8 mouse cellular contexts compared by ENCODE assay signal in the genomic region with DNA sequence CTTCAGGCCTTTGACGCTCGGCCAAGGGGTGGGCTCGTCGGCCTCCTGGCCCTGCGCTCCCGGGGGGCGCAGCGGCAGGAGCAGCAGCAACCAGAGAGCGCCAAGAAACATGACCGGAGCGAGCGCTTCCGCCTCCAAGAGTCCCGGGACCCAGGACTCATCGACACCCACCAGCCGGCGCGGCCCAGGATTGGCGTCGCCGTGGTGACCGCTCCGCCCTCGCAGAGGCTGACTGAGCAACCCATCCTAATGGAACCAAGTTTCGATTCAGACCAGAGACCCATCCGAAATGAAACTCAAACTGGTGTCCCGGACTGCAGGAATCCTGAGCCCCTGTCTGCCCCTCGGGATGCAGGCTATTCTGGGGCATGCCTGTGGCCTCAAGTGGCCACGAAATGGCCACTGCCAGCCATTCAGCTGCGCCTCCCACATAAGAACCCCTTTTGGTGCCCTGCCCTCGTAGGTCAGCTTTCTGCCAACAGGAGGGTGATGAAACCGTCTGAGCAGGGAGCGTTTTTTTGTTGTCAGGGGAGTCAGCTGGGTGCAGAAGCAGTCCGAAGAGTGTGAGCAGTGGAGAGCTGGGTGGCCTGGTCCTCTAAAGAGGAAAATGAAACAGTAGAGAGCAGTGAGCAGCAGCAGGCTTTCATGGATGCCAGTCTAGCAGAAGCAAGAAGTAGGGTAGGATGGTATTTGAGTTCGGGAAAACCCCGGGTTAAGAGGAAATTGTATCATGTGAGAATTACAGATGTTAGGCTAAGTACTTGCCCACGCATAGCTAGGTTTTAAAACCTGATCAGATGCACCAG. TPM values are rescaled to one million over a fixed set of nuclear protein-coding genes. Genes with fewer than 3 reads are reported as not detected.
DNase-seq lines count a peak whose midpoint lies in the region; ATAC-seq and TF ChIP-seq lines count a peak whose summit lies in the region.

Gene Tor3a (minus strand): TSS at position 162 of the 806 bp plus-strand sequence.

- peak; percentile 88 for DNase-seq in MEL (ENCODE audit: low read depth, low spot score)
- DNase-seq in cerebellum, adult 11 months = peak; percentile 52
- peak; percentile 67 for DNase-seq in forebrain, embryonic 14.5 days (ENCODE audit: low spot score)
- DNase-seq in heart, postnatal 36 days = peak; percentile 81 to 85
- peak; percentile 52 to 69 for DNase-seq in layer of hippocampus, adult 18-20 months (ENCODE audit: low spot score in 2 of 2)
- DNase-seq in thymus, postnatal 0 days (ENCODE audit: low spot score) = peak; percentile 59

- no peaks in the 10 kb centered on the region for H3K27me3 ChIP-seq in MEL (ENCODE audit: control insufficient read depth in 1 of 2, insufficient read depth in 2 of 2, low read length in 2 of 2)
- no peaks in the 10 kb centered on the region for H3K27me3 ChIP-seq in forebrain, embryonic 14.5 days (replicated peaks; ENCODE audit: control insufficient read depth, insufficient read depth, low read length)
- no peaks in the 10 kb centered on the region for H3K27me3 ChIP-seq in lung, embryonic 16.5 days (ENCODE audit: control insufficient read depth, insufficient read depth, low read depth, low read length)

- H3K9me3 ChIP-seq in MEL (replicated peaks; ENCODE audit: insufficient read depth, low read length) = no peaks in the 10 kb centered on the region
- no peaks in the 10 kb centered on the region for H3K9me3 ChIP-seq in forebrain, embryonic 14.5 days (replicated peaks; ENCODE audit: control insufficient read depth, low read length)
- no peaks in the 10 kb centered on the region for H3K9me3 ChIP-seq in lung, embryonic 16.5 days (ENCODE audit: control insufficient read depth, low read length)

- intact Hi-C loops in heart, postnatal 36 days (cut with DNase I) = no loop called here

- no peaks in the 10 kb centered on the region for H3K4me1 ChIP-seq in MEL (ENCODE audit: control insufficient read depth in 1 of 2, insufficient read depth in 2 of 2, low read length in 2 of 2)
- peaks cover 5% of the 10 kb centered on the region; the same call in 1 of the 2 replicates for H3K4me1 ChIP-seq in forebrain, embryonic 14.5 days (ENCODE audit: control insufficient read depth, insufficient read depth, low read length)
- H3K4me1 ChIP-seq in lung, embryonic 16.5 days (replicated peaks; ENCODE audit: control insufficient read depth, insufficient read depth, low read length) = peaks cover 8% of the 10 kb centered on the region
- peaks cover 17% of the 10 kb centered on the region for H3K4me1 ChIP-seq in olfactory bulb, adult 2 months (ENCODE audit: control insufficient read depth, insufficient read depth, low read length)

- H3K4me3 ChIP-seq in MEL (ENCODE audit: control insufficient read depth in 1 of 2, insufficient read depth in 1 of 2, low read depth in 2 of 2, low read length in 2 of 2) = peak within 1 kb of the TSS; percentile 83 to 97
- peak within 1 kb of the TSS; percentile 49 for H3K4me3 ChIP-seq in forebrain, embryonic 14.5 days (ENCODE audit: low read depth, low read length)
- H3K4me3 ChIP-seq in lung, embryonic 16.5 days (ENCODE audit: low read length) = peak within 1 kb of the TSS; percentile 69
- peak within 1 kb of the TSS; percentile 58 for H3K4me3 ChIP-seq in olfactory bulb, adult 2 months (ENCODE audit: insufficient read depth, low read depth, low read length)

- no peak for TF ChIP-seq RAD21 in MEL (IDR thresholded peaks at IDR 0.05; ENCODE audit: low read depth, low read length)

- 9% methylated on average over 37 of the region's 37 CpGs for WGBS in forebrain, embryonic 14.5 days
- 7% methylated on average over 37 of the region's 37 CpGs for WGBS in lung, embryonic 16.5 days
- 7% methylated on average over 37 of the region's 37 CpGs for WGBS in olfactory bulb, adult 2 months

- TF ChIP-seq POLR2A in MEL (IDR thresholded peaks at IDR 0.05; ENCODE audit: control insufficient read depth in 1 of 2, insufficient read depth in 1 of 2, low read depth in 1 of 2, low read length in 2 of 2, poor library complexity in 1 of 2) = peak; percentile 9 to 46; a peak in 2 of 4 replicates
- TF ChIP-seq POLR2A in olfactory bulb, adult 2 months (IDR thresholded peaks at IDR 0.05; ENCODE audit: insufficient read depth, low read depth, low read length) = no peak

- peak within 1 kb of the TSS; percentile 82 for H3K9ac ChIP-seq in MEL (ENCODE audit: control insufficient read depth, low read depth, low read length, poor library complexity, severe bottlenecking)
- peak within 1 kb of the TSS; percentile 64 for H3K9ac ChIP-seq in forebrain, embryonic 14.5 days (ENCODE audit: low read length)
- H3K9ac ChIP-seq in lung, embryonic 16.5 days (ENCODE audit: low read length) = peak within 1 kb of the TSS; percentile 70

- no peak for TF ChIP-seq EP300 in MEL (IDR thresholded peaks at IDR 0.05; ENCODE audit: low read depth in 1 of 2, low read length in 2 of 2)

- peak within 1 kb of the TSS; percentile 98 for H3K4me2 ChIP-seq in forebrain, embryonic 14.5 days (ENCODE audit: low read length)
- peak within 1 kb of the TSS; percentile 95 for H3K4me2 ChIP-seq in lung, embryonic 16.5 days (ENCODE audit: low read depth, low read length)

- no peaks in the 10 kb centered on the region; the same call in 1 of the 2 replicates for H3K79me2 ChIP-seq in MEL (ENCODE audit: control insufficient read depth, insufficient read depth, low read length, poor library complexity)

- ATAC-seq in forebrain, embryonic 14.5 days = peak; percentile 76
- ATAC-seq in lung, embryonic 16.5 days (ENCODE audit: low read depth) = peak; percentile 85

- peaks cover 0 to 3% of the 10 kb centered on the region in 2 experiments; a peak in 2 of 4 replicates for H3K36me3 ChIP-seq in MEL (ENCODE audit: control insufficient read depth in 1 of 2, insufficient read depth in 2 of 2, low read length in 2 of 2)
- peaks cover 5% of the 10 kb centered on the region; the same call in 1 of the 2 replicates for H3K36me3 ChIP-seq in forebrain, embryonic 14.5 days (ENCODE audit: control insufficient read depth, insufficient read depth, low read length)
- no peaks in the 10 kb centered on the region; the same call in none of the 2 replicates for H3K36me3 ChIP-seq in lung, embryonic 16.5 days (ENCODE audit: control insufficient read depth, insufficient read depth, low read length)

- H3K27ac ChIP-seq in MEL (ENCODE audit: control insufficient read depth, low read depth, low read length) = peak within 1 kb of the TSS; percentile 74
- no peak within 1 kb of the TSS for H3K27ac ChIP-seq in forebrain, embryonic 14.5 days (ENCODE audit: low read depth, low read length)
- H3K27ac ChIP-seq in lung, embryonic 16.5 days (ENCODE audit: low read length) = peak within 1 kb of the TSS; percentile 57
- H3K27ac ChIP-seq in olfactory bulb, adult 2 months (ENCODE audit: insufficient read depth, low read depth, low read length) = no peak within 1 kb of the TSS

- TF ChIP-seq CTCF in MEL (IDR thresholded peaks at IDR 0.05 in 2 of 3, conservative IDR thresholded peaks at IDR 0.05 in 1 of 3; ENCODE audit: control insufficient read depth in 1 of 3, insufficient read depth in 1 of 3, low read depth in 2 of 3, low read length in 3 of 3, poor library complexity in 1 of 3, severe bottlenecking in 1 of 3) = no peak
- TF ChIP-seq CTCF in olfactory bulb, adult 2 months (IDR thresholded peaks at IDR 0.05; ENCODE audit: insufficient read depth, low read depth, low read length) = no peak

TF ChIP-seq in MEL, 35 proteins besides CTCF, POLR2A, EP300 and RAD21 (continues in another document):
- TF ChIP-seq POLR2AphosphoS2 (IDR thresholded peaks at IDR 0.05; ENCODE audit: low read length) (no peak), ETS1 (IDR thresholded peaks at IDR 0.05; ENCODE audit: low read depth, low read length) (peak; percentile 36; the same call in 1 of the 2 replicates), NELFE (IDR thresholded peaks at IDR 0.05; ENCODE audit: low read depth, low read length) (peak; percentile 51; the same call in 1 of the 2 replicates), SIN3A (IDR thresholded peaks at IDR 0.05; ENCODE audit: low read length) (peak; percentile 54), BHLHE40 (IDR thresholded peaks at IDR 0.05; ENCODE audit: borderline replicate concordance, low read depth, low read length) (no peak), KAT2A (conservative IDR thresholded peaks at IDR 0.05; ENCODE audit: low read depth, low read length) (no peak), TCF12 (IDR thresholded peaks at IDR 0.05; ENCODE audit: low read depth, low read length) (no peak), SMC3 (IDR thresholded peaks at IDR 0.05; ENCODE audit: low read depth, low read length) (no peak), USF1 (IDR thresholded peaks at IDR 0.05; ENCODE audit: low read depth, low read length) (no peak), GABPA (IDR thresholded peaks at IDR 0.05; ENCODE audit: low read depth, low read length) (no peak), ELF1 (IDR thresholded peaks at IDR 0.05; ENCODE audit: low read depth, low read length) (peak; percentile 69), E2F4 (IDR thresholded peaks at IDR 0.05; ENCODE audit: borderline replicate concordance, low read depth, low read length) (no peak), NRF1 (IDR thresholded peaks at IDR 0.05; ENCODE audit: insufficient read depth, low read depth, low read length, poor library complexity, severe bottlenecking) (no peak), MXI1 (IDR thresholded peaks at IDR 0.05; ENCODE audit: low read depth, low read length) (peak; percentile 30; the same call in 1 of the 2 replicates), MAZ (IDR thresholded peaks at IDR 0.05; ENCODE audit: low read depth, low read length) (no peak), GATA1 (IDR thresholded peaks at IDR 0.05; ENCODE audit: low read depth, low read length) (no peak), MAX (IDR thresholded peaks at IDR 0.05; ENCODE audit: low read length) (no peak), TBP (IDR thresholded peaks at IDR 0.05; ENCODE audit: low read depth, low read length) (0 out of 2 replicates have a peak, but pooled peaks have one; percentile 42), CHD1 (IDR thresholded peaks at IDR 0.05; ENCODE audit: low read depth, low read length) (no peak), ZNF384 (IDR thresholded peaks at IDR 0.05; ENCODE audit: low read depth, low read length) (no peak)

RNA-seq across cellular contexts. Expression of gene Tor3a, which starts in this region (rescaled TPM):
- total RNA-seq in MEL (2012; rRNA removed) = 6.7 and 7.1 TPM in 2 replicates
- 1 to 10 TPM in 1 of 2 experiments, not detected in 1; 9.4 TPM for polyA plus RNA-seq in MEL (2012; ENCODE audit: insufficient read depth in 1 of 2, insufficient read length in 2 of 2, low read depth in 1 of 2, low replicate concordance in 2 of 2, missing spikeins in 1 of 2)
- polyA plus RNA-seq in forebrain, embryonic 14.5 days (2014; fragmentation: Nextera tagmentation; extraction: Ambion mirVana) = 4.5 and 6.5 TPM in 2 replicates
- total RNA-seq in heart, postnatal 36 days (2021) = 10 to 100 TPM; 10.8 to 14.2 TPM
- 1 to 10 TPM; 7.1 to 7.6 TPM for total RNA-seq in layer of hippocampus, adult 18-20 months (2021)
- 14.0 and 17.0 TPM in 2 replicates for polyA plus RNA-seq in lung, embryonic 16.5 days (2015; fragmentation: Nextera tagmentation; extraction: Ambion mirVana)
- polyA plus RNA-seq in olfactory bulb, adult 2 months (2012; ENCODE audit: insufficient read depth, insufficient read length, low replicate concordance, missing spikeins) = not detected in 2 replicates
- polyA plus RNA-seq in thymus, postnatal 0 days (2015; fragmentation: Nextera tagmentation; extraction: Ambion mirVana) = 18.6 and 19.7 TPM in 2 replicates

Comparison
In these comparisons a context has a peak if more than half of its experiments do, and no peak if none do; other contexts are left out.
1. H3K27ac ChIP-seq: peak in MEL (single experiment) and lung, embryonic 16.5 days (single experiment); none in forebrain, embryonic 14.5 days (single experiment) and olfactory bulb, adult 2 months (single experiment).
2. Peak in every context shown above with its lines, with median percentiles within 50 percentile points of each other: DNase-seq, H3K4me3 ChIP-seq and H3K9ac ChIP-seq.